Mouse (Mus musculus): ENCODE data around the gene Spem1. TPM values are rescaled to one million over a fixed set of nuclear protein-coding genes. Genes with fewer than 3 reads are reported as not detected.

Spem1 gene
- polyA plus RNA-seq, 1 experiment from 2014 or later, result not detected

DNA sequence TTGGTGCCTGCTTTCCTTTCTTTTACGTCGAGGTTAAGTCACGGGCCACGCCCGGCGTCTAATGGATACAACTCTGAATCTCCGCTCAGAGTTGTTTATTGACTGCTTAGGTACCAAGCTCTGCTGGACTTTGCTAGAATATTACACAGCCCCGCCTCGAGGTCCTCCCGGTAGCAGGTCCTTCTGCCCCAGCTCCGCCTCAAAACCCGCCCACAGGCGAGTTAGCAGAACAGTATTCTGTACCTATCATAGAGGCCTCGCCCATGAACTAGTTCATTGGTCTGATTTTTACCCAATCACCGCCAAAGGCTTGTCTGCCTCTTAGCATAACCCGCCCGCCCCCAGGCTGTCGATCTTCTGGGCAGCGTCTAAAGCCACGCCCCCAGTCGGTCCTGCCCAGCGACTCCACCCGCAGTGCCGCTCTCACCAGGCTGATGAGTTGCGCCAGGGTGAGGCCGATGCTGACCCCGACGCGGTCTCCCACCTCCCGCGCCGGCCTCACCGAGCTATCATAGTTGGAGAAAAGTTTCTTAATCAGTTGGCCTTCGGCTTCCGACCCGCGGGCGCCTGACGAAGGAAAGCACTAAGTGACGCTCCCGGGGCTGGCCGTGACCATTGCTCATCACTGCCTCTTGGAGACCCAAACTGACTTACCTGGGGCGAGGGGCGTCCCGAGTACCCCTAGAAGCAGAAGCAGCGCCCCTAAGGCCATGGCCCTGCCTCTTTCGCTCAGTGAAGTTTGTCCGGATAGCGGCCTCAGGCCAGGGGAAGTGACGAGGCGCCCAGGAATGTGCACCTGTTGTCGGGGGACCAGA is 26.6 kb downstream of the Spem1 start, which contains the start of gene Chrnb1:
Chrnb1 (minus strand) TSS at position 776 of the 815 bp plus-strand sequence.
- DNase-seq (peak; percentile 95), ATAC-seq (peak; percentile 100)
- Histone ChIP-seq H3K4me2 (ENCODE audit: low read depth, low read length) (peak within 1 kb of the TSS; percentile 91), H3K27me3 (ENCODE audit: insufficient read depth, low read length) (peaks cover 18% of the 10 kb centered on the region), H3K4me3 (ENCODE audit: low read depth, low read length) (peak within 1 kb of the TSS; percentile 51), H3K36me3 (replicated peaks; ENCODE audit: insufficient read depth, low read length) (no peaks in the 10 kb centered on the region), H3K27ac (ENCODE audit: low read depth) (0 out of 2 replicates have a peak within 1 kb of the TSS, but pooled peaks have one; percentile 13), H3K9me3 (ENCODE audit: low read length) (no peaks in the 10 kb centered on the region), H3K9ac (replicated peaks) (peak within 1 kb of the TSS; percentile 56), H3K4me1 (ENCODE audit: insufficient read depth) (peaks cover 15% of the 10 kb centered on the region)
- no peak for TF ChIP-seq EP300 (IDR thresholded peaks at IDR 0.05; ENCODE audit: low read depth)
- TF ChIP-seq CTCF (IDR thresholded peaks at IDR 0.05; ENCODE audit: low read depth), result peak; percentile 17
- under 1% methylated on average over 52 of the region's 52 CpGs for WGBS (ENCODE audit: insufficient replicate concordance)

DNA sequence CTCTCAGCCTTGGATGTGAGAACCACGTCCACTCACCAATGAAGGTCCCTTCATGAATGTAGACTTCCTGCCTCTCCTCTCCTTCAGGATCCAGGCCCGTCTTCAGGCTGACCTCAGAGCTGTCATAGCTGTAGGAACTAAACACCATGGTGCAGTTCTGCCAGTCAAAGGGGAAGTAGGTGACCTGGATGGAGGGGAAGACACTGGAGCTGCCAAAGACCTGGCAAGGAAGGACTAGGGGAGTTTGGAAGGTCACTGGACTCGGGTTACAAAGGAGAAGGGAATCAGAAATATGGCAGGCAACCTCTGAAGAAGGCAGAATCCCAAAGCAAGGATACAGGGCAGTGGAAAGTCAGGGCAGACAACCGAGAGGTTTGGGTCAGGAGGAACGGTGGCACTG is 28.6 kb downstream of the Spem1 start:
- Histone ChIP-seq H3K4me3 (ENCODE audit: low read depth, low read length) (no peak overlapping the region), H3K27me3 (ENCODE audit: insufficient read depth, low read length) (peaks cover 3% of the 10 kb centered on the region), H3K4me1 (ENCODE audit: insufficient read depth) (peaks cover 16% of the 10 kb centered on the region), H3K9me3 (ENCODE audit: low read length) (no peaks in the 10 kb centered on the region), H3K36me3 (replicated peaks; ENCODE audit: insufficient read depth, low read length) (no peaks in the 10 kb centered on the region), H3K4me2 (ENCODE audit: low read depth, low read length) (no peak overlapping the region), H3K9ac (replicated peaks) (no peak overlapping the region), H3K27ac (ENCODE audit: low read depth) (no peak overlapping the region)
- TF ChIP-seq EP300 (IDR thresholded peaks at IDR 0.05; ENCODE audit: low read depth) (no peak), CTCF (IDR thresholded peaks at IDR 0.05; ENCODE audit: low read depth) (no peak)
- DNase-seq, result no peak
- no peak for ATAC-seq
- WGBS (ENCODE audit: insufficient replicate concordance), result 63% methylated on average over 5 of the region's 5 CpGs

DNA sequence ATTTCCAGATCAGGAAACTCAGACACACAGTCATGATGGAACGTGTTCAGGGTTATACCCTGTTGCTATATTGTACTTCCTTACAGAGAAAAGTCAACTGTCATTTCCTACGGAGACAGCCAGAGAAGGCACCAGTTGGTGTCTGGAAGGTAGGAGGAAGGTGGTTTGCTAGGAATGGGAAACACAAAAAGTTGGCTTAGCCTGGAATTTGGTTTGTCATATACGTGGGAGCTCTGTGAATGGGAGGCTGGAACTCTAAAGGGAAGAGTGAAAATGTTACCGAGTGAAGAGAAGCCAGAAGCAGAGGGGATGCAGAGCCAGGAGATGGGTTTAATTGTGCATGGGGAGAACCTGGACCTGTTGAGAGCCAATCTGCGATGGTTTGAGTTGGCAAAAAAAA is 30.6 kb downstream of the Spem1 start:
- no peak for TF ChIP-seq EP300 (IDR thresholded peaks at IDR 0.05; ENCODE audit: low read depth)
- Histone ChIP-seq H3K4me1 (ENCODE audit: insufficient read depth) (peaks cover 16% of the 10 kb centered on the region), H3K4me2 (ENCODE audit: low read depth, low read length) (no peak overlapping the region), H3K9ac (replicated peaks) (no peak overlapping the region), H3K27me3 (ENCODE audit: insufficient read depth, low read length) (no peaks in the 10 kb centered on the region; the same call in 1 of the 2 replicates), H3K36me3 (replicated peaks; ENCODE audit: insufficient read depth, low read length) (no peaks in the 10 kb centered on the region), H3K9me3 (ENCODE audit: low read length) (no peaks in the 10 kb centered on the region), H3K4me3 (ENCODE audit: low read depth, low read length) (no peak overlapping the region), H3K27ac (ENCODE audit: low read depth) (no peak overlapping the region)
- ATAC-seq (no peak), DNase-seq (no peak)
- 60% methylated on average over 5 of the region's 5 CpGs for WGBS (ENCODE audit: insufficient replicate concordance)

DNA sequence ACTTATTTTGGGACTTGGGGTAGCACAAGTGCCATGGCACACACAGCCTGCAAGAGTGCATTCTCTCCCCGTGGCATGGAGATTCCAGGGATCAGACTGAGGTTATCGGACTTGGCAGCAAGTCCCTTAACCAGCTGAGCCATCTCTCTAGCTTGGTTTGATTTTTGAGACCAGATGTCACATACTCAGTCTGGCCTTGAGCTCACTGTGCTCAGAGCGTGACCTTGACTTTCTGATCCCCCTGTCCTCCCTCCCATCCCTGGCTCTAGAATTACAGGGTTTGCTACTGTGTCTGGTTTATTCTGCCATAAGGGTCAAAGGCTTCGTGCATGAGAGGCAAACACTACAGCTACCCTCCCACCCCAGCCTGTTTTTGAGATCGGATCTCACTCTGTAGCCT is 32.5 kb downstream of the Spem1 start:
- Histone ChIP-seq H3K4me1 (ENCODE audit: insufficient read depth) (peaks cover 14% of the 10 kb centered on the region), H3K27ac (ENCODE audit: low read depth) (no peak overlapping the region), H3K9me3 (ENCODE audit: low read length) (no peaks in the 10 kb centered on the region), H3K4me3 (ENCODE audit: low read depth, low read length) (no peak overlapping the region), H3K36me3 (replicated peaks; ENCODE audit: insufficient read depth, low read length) (no peaks in the 10 kb centered on the region), H3K9ac (replicated peaks) (no peak overlapping the region), H3K4me2 (ENCODE audit: low read depth, low read length) (no peak overlapping the region), H3K27me3 (ENCODE audit: insufficient read depth, low read length) (no peaks in the 10 kb centered on the region)
- 56% methylated on average over 5 of the region's 5 CpGs for WGBS (ENCODE audit: insufficient replicate concordance)
- ATAC-seq (peak; percentile 40; the same call in 1 of the 2 replicates), DNase-seq (no peak)
- TF ChIP-seq EP300 (IDR thresholded peaks at IDR 0.05; ENCODE audit: low read depth), result no peak
- TF ChIP-seq CTCF (IDR thresholded peaks at IDR 0.05; ENCODE audit: low read depth), result no peak

DNA sequence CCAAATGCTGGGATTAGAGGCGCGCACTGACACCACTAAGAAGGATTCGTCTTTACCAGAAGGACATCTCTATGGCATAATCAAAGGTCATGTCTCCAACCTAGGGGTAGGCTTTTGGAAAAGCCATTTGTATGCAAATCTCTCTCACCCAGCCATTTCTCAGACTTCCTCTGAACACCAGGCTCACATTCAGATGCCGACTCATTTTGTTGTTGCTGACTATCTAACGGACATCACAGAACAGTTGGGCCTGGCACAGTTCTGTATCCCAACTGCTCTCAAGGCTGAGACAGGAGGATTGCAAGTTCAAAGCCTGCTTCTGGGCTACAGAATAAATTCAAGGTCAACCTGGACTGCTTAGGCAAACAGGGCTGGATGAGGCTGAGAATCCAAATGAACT is 34.7 kb downstream of the Spem1 start:
- TF ChIP-seq CTCF (IDR thresholded peaks at IDR 0.05; ENCODE audit: low read depth) (no peak), EP300 (IDR thresholded peaks at IDR 0.05; ENCODE audit: low read depth) (no peak)
- Histone ChIP-seq H3K9me3 (ENCODE audit: low read length) (no peaks in the 10 kb centered on the region), H3K27ac (ENCODE audit: low read depth) (no peak overlapping the region), H3K27me3 (ENCODE audit: insufficient read depth, low read length) (0 out of 2 replicates have a peak, but pooled peaks cover under 1% of the 10 kb centered on the region), H3K4me1 (ENCODE audit: insufficient read depth) (peaks cover 17% of the 10 kb centered on the region), H3K4me2 (ENCODE audit: low read depth, low read length) (no peak overlapping the region), H3K4me3 (ENCODE audit: low read depth, low read length) (no peak overlapping the region), H3K9ac (replicated peaks) (no peak overlapping the region), H3K36me3 (replicated peaks; ENCODE audit: insufficient read depth, low read length) (no peaks in the 10 kb centered on the region)
- 84% methylated on average over 5 of the region's 5 CpGs for WGBS (ENCODE audit: insufficient replicate concordance)
- ATAC-seq (no peak), DNase-seq (no peak)

DNA sequence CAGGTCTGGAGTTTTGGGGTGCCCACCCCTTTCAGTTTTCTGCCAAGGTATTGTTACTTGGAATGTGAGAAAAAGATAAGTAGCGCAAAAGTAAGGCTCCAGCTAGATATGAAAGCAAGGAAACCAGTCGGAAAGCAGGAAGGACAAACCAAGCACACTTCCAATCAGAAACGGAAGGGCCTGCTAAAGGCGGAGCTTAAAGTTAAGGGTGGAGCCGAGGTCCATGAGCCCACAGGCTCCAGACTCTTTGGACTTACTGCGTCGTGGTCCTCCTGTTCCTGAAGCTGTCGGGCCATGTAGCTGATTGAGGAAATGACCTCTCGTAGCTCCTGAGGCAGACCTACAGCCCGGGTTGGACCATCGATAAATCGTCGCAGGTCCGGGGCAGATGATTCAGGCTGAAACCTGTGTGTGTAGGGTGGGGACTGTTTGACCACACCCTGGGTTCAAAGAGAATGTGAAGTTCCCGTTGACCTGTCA is 37.1 kb downstream of the Spem1 start:
- Histone ChIP-seq H3K4me2 (ENCODE audit: low read depth, low read length) (peak overlapping the region; percentile 69), H3K4me1 (ENCODE audit: insufficient read depth) (peaks cover 17% of the 10 kb centered on the region), H3K4me3 (ENCODE audit: low read depth, low read length) (peak overlapping the region; percentile 32), H3K9me3 (ENCODE audit: low read length) (no peaks in the 10 kb centered on the region), H3K36me3 (replicated peaks; ENCODE audit: insufficient read depth, low read length) (no peaks in the 10 kb centered on the region), H3K9ac (replicated peaks) (peak overlapping the region; percentile 22; the same call in 1 of the 2 replicates), H3K27ac (ENCODE audit: low read depth) (no peak overlapping the region), H3K27me3 (ENCODE audit: insufficient read depth, low read length) (0 out of 2 replicates have a peak, but pooled peaks cover 5% of the 10 kb centered on the region)
- ATAC-seq (peak; percentile 77), DNase-seq (peak; percentile 56)
- TF ChIP-seq EP300 (IDR thresholded peaks at IDR 0.05; ENCODE audit: low read depth) (peak; percentile 64; the same call in 1 of the 2 replicates), CTCF (IDR thresholded peaks at IDR 0.05; ENCODE audit: low read depth) (no peak)
- WGBS (ENCODE audit: insufficient replicate concordance), result 16% methylated on average over 15 of the region's 15 CpGs
